Comparison of ENCODE assay signal across 8 mouse cellular contexts in the genomic region with DNA sequence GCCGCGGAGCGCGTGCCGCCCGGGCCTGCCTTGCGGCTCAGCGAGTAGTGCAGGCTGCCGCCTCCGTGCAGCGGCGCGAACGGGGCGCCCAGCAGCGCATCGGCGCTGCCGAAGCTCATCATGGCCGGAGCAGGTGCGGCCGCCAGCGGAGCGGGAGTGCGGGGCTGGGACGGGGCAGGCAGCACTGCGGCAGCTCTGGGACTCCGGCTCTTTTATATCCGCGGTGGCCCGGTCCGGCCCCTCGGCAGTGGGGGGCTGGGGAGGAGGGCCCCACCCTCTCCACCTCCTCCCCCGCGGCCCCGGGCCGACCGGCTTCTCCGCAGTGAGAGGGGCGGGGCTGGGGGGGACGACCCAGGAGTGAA. TPM values are rescaled to one million over a fixed set of nuclear protein-coding genes. Genes with fewer than 3 reads are reported as not detected.
DNase-seq lines count a peak whose midpoint lies in the region; ATAC-seq lines count a peak whose summit lies in the region.

Gene Nefh (minus strand): TSS at position 252 of the 362 bp plus-strand sequence.

- no peak within 1 kb of the TSS for H3K9ac ChIP-seq in lung, embryonic 15.5 days
- peak within 1 kb of the TSS; percentile 72 for H3K9ac ChIP-seq in forebrain, embryonic 14.5 days (ENCODE audit: low read length)
- peak within 1 kb of the TSS; percentile 37; the same call in 1 of the 2 replicates for H3K9ac ChIP-seq in limb, embryonic 12.5 days (replicated peaks)
- no peak within 1 kb of the TSS for H3K9ac ChIP-seq in stomach, embryonic 15.5 days

- H3K36me3 ChIP-seq in lung, embryonic 15.5 days: no peaks in the 10 kb centered on the region
- H3K36me3 ChIP-seq in forebrain, embryonic 14.5 days (ENCODE audit: control insufficient read depth, insufficient read depth, low read length): no peaks in the 10 kb centered on the region
- H3K36me3 ChIP-seq in limb, embryonic 12.5 days: no peaks in the 10 kb centered on the region
- H3K36me3 ChIP-seq in stomach, embryonic 15.5 days: no peaks in the 10 kb centered on the region

- H3K27me3 ChIP-seq in lung, embryonic 15.5 days: peaks cover 76% of the 10 kb centered on the region
- peaks cover 67% of the 10 kb centered on the region for H3K27me3 ChIP-seq in forebrain, embryonic 14.5 days (replicated peaks; ENCODE audit: control insufficient read depth, insufficient read depth, low read length)
- peaks cover 98% of the 10 kb centered on the region for H3K27me3 ChIP-seq in limb, embryonic 12.5 days
- H3K27me3 ChIP-seq in stomach, embryonic 15.5 days (replicated peaks): peaks cover 75% of the 10 kb centered on the region

- H3K27ac ChIP-seq in lung, embryonic 15.5 days: no peak within 1 kb of the TSS
- peak within 1 kb of the TSS; percentile 80 for H3K27ac ChIP-seq in forebrain, embryonic 14.5 days (ENCODE audit: low read depth, low read length)
- H3K27ac ChIP-seq in limb, embryonic 12.5 days: no peak within 1 kb of the TSS
- no peak within 1 kb of the TSS for H3K27ac ChIP-seq in stomach, embryonic 15.5 days

- peak within 1 kb of the TSS; percentile 45 for H3K4me3 ChIP-seq in lung, embryonic 15.5 days
- H3K4me3 ChIP-seq in forebrain, embryonic 14.5 days (ENCODE audit: low read depth, low read length): peak within 1 kb of the TSS; percentile 62
- peak within 1 kb of the TSS; percentile 52 for H3K4me3 ChIP-seq in limb, embryonic 12.5 days (replicated peaks)
- peak within 1 kb of the TSS; percentile 46 for H3K4me3 ChIP-seq in stomach, embryonic 15.5 days (replicated peaks)

- H3K9me3 ChIP-seq in lung, embryonic 15.5 days: no peaks in the 10 kb centered on the region
- no peaks in the 10 kb centered on the region for H3K9me3 ChIP-seq in forebrain, embryonic 14.5 days (replicated peaks; ENCODE audit: control insufficient read depth, low read length)
- no peaks in the 10 kb centered on the region for H3K9me3 ChIP-seq in limb, embryonic 12.5 days
- H3K9me3 ChIP-seq in stomach, embryonic 15.5 days: no peaks in the 10 kb centered on the region

- peak within 1 kb of the TSS; percentile 87 for H3K4me2 ChIP-seq in lung, embryonic 15.5 days
- peak within 1 kb of the TSS; percentile 79 for H3K4me2 ChIP-seq in forebrain, embryonic 14.5 days (ENCODE audit: low read length)
- peak within 1 kb of the TSS; percentile 88 for H3K4me2 ChIP-seq in limb, embryonic 12.5 days
- H3K4me2 ChIP-seq in stomach, embryonic 15.5 days: peak within 1 kb of the TSS; percentile 85

- H3K4me1 ChIP-seq in lung, embryonic 15.5 days: peaks cover 15% of the 10 kb centered on the region
- no peaks in the 10 kb centered on the region for H3K4me1 ChIP-seq in forebrain, embryonic 14.5 days (ENCODE audit: control insufficient read depth, insufficient read depth, low read length)
- H3K4me1 ChIP-seq in limb, embryonic 12.5 days (replicated peaks): peaks cover 16% of the 10 kb centered on the region
- H3K4me1 ChIP-seq in stomach, embryonic 15.5 days: peaks cover 7% of the 10 kb centered on the region

- no peak for ATAC-seq in cerebellum, adult (ENCODE audit: insufficient number of reproducible peaks, low FRiP score, low TSS enrichment)
- 0 out of 2 replicates have a peak, but pooled peaks have one; percentile 43 for ATAC-seq in lung, embryonic 15.5 days (ENCODE audit: borderline replicate concordance, extremely low read depth, low FRiP score, low TSS enrichment)
- peak; percentile 47 for ATAC-seq in forebrain, embryonic 14.5 days
- ATAC-seq in limb, embryonic 12.5 days (ENCODE audit: insufficient number of reproducible peaks, insufficient read depth, low FRiP score, low TSS enrichment, low read depth): no peak
- ATAC-seq in stomach, embryonic 15.5 days (ENCODE audit: insufficient read depth, low FRiP score, low read depth): no peak; the same call in 1 of the 2 replicates

- DNase-seq in cerebellum, adult 9-11 months: peak; percentile 29
- DNase-seq in lung, adult 18-20 months: no peak
- no peak for DNase-seq in forebrain, embryonic 14.5 days (ENCODE audit: low spot score)
- no peak for DNase-seq in gastrocnemius, postnatal 4 days (ENCODE audit: low spot score in 2 of 2)

- WGBS in lung, embryonic 15.5 days: under 1% methylated on average over 36 of the region's 41 CpGs
- under 1% methylated on average over 30 of the region's 41 CpGs for WGBS in forebrain, embryonic 14.5 days
- 2% methylated on average over 36 of the region's 41 CpGs for WGBS in limb, embryonic 12.5 days
- WGBS in stomach, embryonic 15.5 days: under 1% methylated on average over 40 of the region's 41 CpGs

RNA-seq across cellular contexts. Expression of gene Nefh, which starts in this region (rescaled TPM):
- 0.26 TPM in 2 replicates for polyA plus RNA-seq in lung, embryonic 15.5 days (2015; fragmentation: Nextera tagmentation; extraction: Ambion mirVana)
- 0.75 and 1.0 TPM in 2 replicates for polyA plus RNA-seq in forebrain, embryonic 14.5 days (2014; fragmentation: Nextera tagmentation; extraction: Ambion mirVana)
- 0.19 and 0.27 TPM in 2 replicates for polyA plus RNA-seq in limb, embryonic 12.5 days (2016; fragmentation: Nextera tagmentation; extraction: Ambion mirVana)
- polyA plus RNA-seq in stomach, embryonic 15.5 days (2015; fragmentation: Nextera tagmentation; extraction: Ambion mirVana): 0.50 and 0.75 TPM in 2 replicates
- total RNA-seq in gastrocnemius, postnatal 4 days (2021): under 1 TPM; 0.08 to 0.17 TPM

Comparison
In these comparisons a context has a peak if more than half of its experiments do, and no peak if none do; other contexts are left out.
1. Peak in ATAC-seq, H3K4me3 ChIP-seq and H3K4me2 ChIP-seq in lung, embryonic 15.5 days; RNA of the gene not detected or under 1 TPM.
2. H3K9ac ChIP-seq: peak in forebrain, embryonic 14.5 days (single experiment) and limb, embryonic 12.5 days (single experiment); none in lung, embryonic 15.5 days (single experiment) and stomach, embryonic 15.5 days (single experiment).
3. Peak in every context shown above with its lines, with median percentiles within 50 percentile points of each other: H3K4me2 ChIP-seq and H3K4me3 ChIP-seq.